Mouse (Mus musculus): ENCODE data around the gene Bco1. TPM values are rescaled to one million over a fixed set of nuclear protein-coding genes. Genes with fewer than 3 reads are reported as not detected.

Bco1 gene
- polyA plus RNA-seq, 1 experiment from 2014 or later = 1.2 TPM

GRCm38 (mm10) chr8:117061180-117061880 is 34.3 kb upstream of the Bco1 start:
- Histone ChIP-seq H3K4me1 (ENCODE audit: control insufficient read depth, insufficient read depth, low read length) (no peaks in the 10 kb centered on the region), H3K4me2 (ENCODE audit: low read depth, low read length) (no peak overlapping the region), H3K36me3 (ENCODE audit: control insufficient read depth, insufficient read depth, low read length) (no peaks in the 10 kb centered on the region), H3K27me3 (ENCODE audit: control insufficient read depth, insufficient read depth, low read length) (no peaks in the 10 kb centered on the region), H3K4me3 (replicated peaks; ENCODE audit: low read length) (no peak overlapping the region), H3K9ac (ENCODE audit: low read length) (no peak overlapping the region), H3K27ac (ENCODE audit: low read length) (no peak overlapping the region), H3K9me3 (replicated peaks; ENCODE audit: control insufficient read depth, low read length) (0 out of 2 replicates have a peak, but pooled peaks cover 5% of the 10 kb centered on the region)
- ATAC-seq (ENCODE audit: insufficient read depth, low FRiP score) = no peak
- 59% methylated on average over 13 of the region's 13 CpGs for WGBS

- no peaks in the 10 kb centered on the region for H3K36me3 ChIP-seq (ENCODE audit: control insufficient read depth, insufficient read depth, low read length)
- no peak overlapping the region for H3K4me3 ChIP-seq (replicated peaks; ENCODE audit: low read length)
- 73% methylated on average over 7 of the region's 7 CpGs for WGBS
- no peaks in the 10 kb centered on the region for H3K27me3 ChIP-seq (ENCODE audit: control insufficient read depth, insufficient read depth, low read length)
- no peak overlapping the region for H3K27ac ChIP-seq (ENCODE audit: low read length)
- no peak overlapping the region for H3K9ac ChIP-seq (ENCODE audit: low read length)
- 0 out of 2 replicates have a peak, but pooled peaks cover 5% of the 10 kb centered on the region for H3K9me3 ChIP-seq (replicated peaks; ENCODE audit: control insufficient read depth, low read length)
- H3K4me1 ChIP-seq (ENCODE audit: control insufficient read depth, insufficient read depth, low read length) = no peaks in the 10 kb centered on the region
- ATAC-seq (ENCODE audit: insufficient read depth, low FRiP score) = no peak
- no peak overlapping the region for H3K4me2 ChIP-seq (ENCODE audit: low read depth, low read length)
These were observed 28.7 kb upstream of the Bco1 start for GRCm38 (mm10) chr8:117066955-117067354.

GRCm38 (mm10) chr8:117067396-117067795 is 28.3 kb upstream of the Bco1 start:
- no peak for ATAC-seq (ENCODE audit: insufficient read depth, low FRiP score)
- H3K4me2 ChIP-seq (ENCODE audit: low read depth, low read length) = no peak overlapping the region
- WGBS = 86% methylated on average over 11 of the region's 11 CpGs
- H3K4me1 ChIP-seq (ENCODE audit: control insufficient read depth, insufficient read depth, low read length) = no peaks in the 10 kb centered on the region
- no peaks in the 10 kb centered on the region for H3K27me3 ChIP-seq (ENCODE audit: control insufficient read depth, insufficient read depth, low read length)
- 0 out of 2 replicates have a peak, but pooled peaks cover 2% of the 10 kb centered on the region for H3K9me3 ChIP-seq (replicated peaks; ENCODE audit: control insufficient read depth, low read length)
- H3K9ac ChIP-seq (ENCODE audit: low read length) = no peak overlapping the region
- H3K36me3 ChIP-seq (ENCODE audit: control insufficient read depth, insufficient read depth, low read length) = no peaks in the 10 kb centered on the region
- no peak overlapping the region for H3K4me3 ChIP-seq (replicated peaks; ENCODE audit: low read length)
- no peak overlapping the region for H3K27ac ChIP-seq (ENCODE audit: low read length)

- ATAC-seq (ENCODE audit: insufficient read depth, low FRiP score) = no peak
- no peaks in the 10 kb centered on the region for H3K27me3 ChIP-seq (ENCODE audit: control insufficient read depth, insufficient read depth, low read length)
- H3K9ac ChIP-seq (ENCODE audit: low read length) = no peak overlapping the region
These were observed 27.4 kb upstream of the Bco1 start for GRCm38 (mm10) chr8:117068294-117068693.

GRCm38 (mm10) chr8:117069708-117070107 is 25.9 kb upstream of the Bco1 start:
- H3K9me3 ChIP-seq (replicated peaks; ENCODE audit: control insufficient read depth, low read length) = no peaks in the 10 kb centered on the region
- no peaks in the 10 kb centered on the region for H3K4me1 ChIP-seq (ENCODE audit: control insufficient read depth, insufficient read depth, low read length)
- H3K27ac ChIP-seq (ENCODE audit: low read length) = no peak overlapping the region
- ATAC-seq (ENCODE audit: insufficient read depth, low FRiP score) = no peak
- H3K36me3 ChIP-seq (ENCODE audit: control insufficient read depth, insufficient read depth, low read length) = no peaks in the 10 kb centered on the region
- no peak overlapping the region for H3K4me2 ChIP-seq (ENCODE audit: low read depth, low read length)
- 80% methylated on average over 1 of the region's 1 CpGs for WGBS
- no peaks in the 10 kb centered on the region for H3K27me3 ChIP-seq (ENCODE audit: control insufficient read depth, insufficient read depth, low read length)
- H3K4me3 ChIP-seq (replicated peaks; ENCODE audit: low read length) = no peak overlapping the region
- no peak overlapping the region for H3K9ac ChIP-seq (ENCODE audit: low read length)

More at GRCm38 (mm10) chr8:117068294-117068693, 27.4 kb upstream of the Bco1 start:
- H3K4me1 ChIP-seq (ENCODE audit: control insufficient read depth, insufficient read depth, low read length) = no peaks in the 10 kb centered on the region
- no peaks in the 10 kb centered on the region for H3K36me3 ChIP-seq (ENCODE audit: control insufficient read depth, insufficient read depth, low read length)
- no peak overlapping the region for H3K4me2 ChIP-seq (ENCODE audit: low read depth, low read length)
- no peak overlapping the region for H3K4me3 ChIP-seq (replicated peaks; ENCODE audit: low read length)
- no peak overlapping the region for H3K27ac ChIP-seq (ENCODE audit: low read length)
- no peaks in the 10 kb centered on the region for H3K9me3 ChIP-seq (replicated peaks; ENCODE audit: control insufficient read depth, low read length)
- 75% methylated on average over 13 of the region's 13 CpGs for WGBS

GRCm38 (mm10) chr8:117074350-117075182 is 21.1 kb upstream of the Bco1 start:
- Histone ChIP-seq H3K4me3 (replicated peaks; ENCODE audit: low read length) (no peak overlapping the region), H3K4me2 (ENCODE audit: low read depth, low read length) (no peak overlapping the region), H3K27me3 (ENCODE audit: control insufficient read depth, insufficient read depth, low read length) (no peaks in the 10 kb centered on the region), H3K27ac (ENCODE audit: low read length) (no peak overlapping the region; the same call in 1 of the 2 replicates), H3K9ac (ENCODE audit: low read length) (no peak overlapping the region), H3K36me3 (ENCODE audit: control insufficient read depth, insufficient read depth, low read length) (no peaks in the 10 kb centered on the region), H3K4me1 (ENCODE audit: control insufficient read depth, insufficient read depth, low read length) (no peaks in the 10 kb centered on the region), H3K9me3 (replicated peaks; ENCODE audit: control insufficient read depth, low read length) (no peaks in the 10 kb centered on the region)
- no peak for ATAC-seq (ENCODE audit: insufficient read depth, low FRiP score)
- WGBS = 55% methylated on average over 10 of the region's 10 CpGs

- H3K4me2 ChIP-seq (ENCODE audit: low read depth, low read length) = no peak overlapping the region
- H3K9me3 ChIP-seq (replicated peaks; ENCODE audit: control insufficient read depth, low read length) = no peaks in the 10 kb centered on the region
- H3K4me3 ChIP-seq (replicated peaks; ENCODE audit: low read length) = no peak overlapping the region
- H3K27ac ChIP-seq (ENCODE audit: low read length) = no peak overlapping the region
- H3K36me3 ChIP-seq (ENCODE audit: control insufficient read depth, insufficient read depth, low read length) = no peaks in the 10 kb centered on the region
- WGBS = 77% methylated on average over 7 of the region's 7 CpGs
- no peak overlapping the region for H3K9ac ChIP-seq (ENCODE audit: low read length)
- H3K4me1 ChIP-seq (ENCODE audit: control insufficient read depth, insufficient read depth, low read length) = no peaks in the 10 kb centered on the region
- no peaks in the 10 kb centered on the region for H3K27me3 ChIP-seq (ENCODE audit: control insufficient read depth, insufficient read depth, low read length)
- ATAC-seq (ENCODE audit: insufficient read depth, low FRiP score) = no peak
These were observed 17.2 kb upstream of the Bco1 start for GRCm38 (mm10) chr8:117078367-117078926.

- no peaks in the 10 kb centered on the region for H3K27me3 ChIP-seq (ENCODE audit: control insufficient read depth, insufficient read depth, low read length)
- WGBS = 80% methylated on average over 14 of the region's 14 CpGs
- no peaks in the 10 kb centered on the region for H3K36me3 ChIP-seq (ENCODE audit: control insufficient read depth, insufficient read depth, low read length)
- H3K4me3 ChIP-seq (replicated peaks; ENCODE audit: low read length) = no peak overlapping the region
- no peak overlapping the region for H3K9ac ChIP-seq (ENCODE audit: low read length)
- no peaks in the 10 kb centered on the region for H3K4me1 ChIP-seq (ENCODE audit: control insufficient read depth, insufficient read depth, low read length)
- no peak for ATAC-seq (ENCODE audit: insufficient read depth, low FRiP score)
- no peak overlapping the region for H3K27ac ChIP-seq (ENCODE audit: low read length)
- H3K4me2 ChIP-seq (ENCODE audit: low read depth, low read length) = no peak overlapping the region
- H3K9me3 ChIP-seq (replicated peaks; ENCODE audit: control insufficient read depth, low read length) = no peaks in the 10 kb centered on the region
These were observed 16.0 kb upstream of the Bco1 start for GRCm38 (mm10) chr8:117079652-117080051.

GRCm38 (mm10) chr8:117082399-117082872 is 13.2 kb upstream of the Bco1 start, which contains the start of gene Pkd1l2:
Gene Pkd1l2 (minus strand): TSS chr8:117082449.
- WGBS = 70% methylated on average over 8 of the region's 8 CpGs

More at GRCm38 (mm10) chr8:117082399-117082872, 13.2 kb upstream of the Bco1 start, which contains the start of gene Pkd1l2:
- Histone ChIP-seq H3K27ac (ENCODE audit: low read length) (no peak within 1 kb of the TSS), H3K9ac (ENCODE audit: low read length) (no peak within 1 kb of the TSS), H3K36me3 (ENCODE audit: control insufficient read depth, insufficient read depth, low read length) (no peaks in the 10 kb centered on the region), H3K4me2 (ENCODE audit: low read depth, low read length) (no peak within 1 kb of the TSS), H3K4me3 (replicated peaks; ENCODE audit: low read length) (no peak within 1 kb of the TSS), H3K9me3 (replicated peaks; ENCODE audit: control insufficient read depth, low read length) (no peaks in the 10 kb centered on the region), H3K27me3 (ENCODE audit: control insufficient read depth, insufficient read depth, low read length) (no peaks in the 10 kb centered on the region), H3K4me1 (ENCODE audit: control insufficient read depth, insufficient read depth, low read length) (no peaks in the 10 kb centered on the region)
- no peak for ATAC-seq (ENCODE audit: insufficient read depth, low FRiP score)

All from stomach, embryonic 16.5 days (tissue).